Mouse (Mus musculus) adrenal gland, postnatal 25 days (tissue): ENCODE measurements at regions not wholly inside any gene's neighbourhood (a gene's known extent, or its start where the extent isn't known, plus 50 kb on each side); places are given as distances from the start of the nearest gene placed in this dataset.

Source experiments
- DNase-seq: peaks from one replicate; pipeline ENCODE4 v3.0.0; 2021; ENCODE audit warnings: mixed read lengths

GRCm38 (mm10) chr12:20614766-20615165, 375.5 kb upstream of the Asap2 start:
- DNase-seq, result peak; percentile 73
